28 mouse cellular contexts compared by ENCODE assay signal in the genomic region with DNA sequence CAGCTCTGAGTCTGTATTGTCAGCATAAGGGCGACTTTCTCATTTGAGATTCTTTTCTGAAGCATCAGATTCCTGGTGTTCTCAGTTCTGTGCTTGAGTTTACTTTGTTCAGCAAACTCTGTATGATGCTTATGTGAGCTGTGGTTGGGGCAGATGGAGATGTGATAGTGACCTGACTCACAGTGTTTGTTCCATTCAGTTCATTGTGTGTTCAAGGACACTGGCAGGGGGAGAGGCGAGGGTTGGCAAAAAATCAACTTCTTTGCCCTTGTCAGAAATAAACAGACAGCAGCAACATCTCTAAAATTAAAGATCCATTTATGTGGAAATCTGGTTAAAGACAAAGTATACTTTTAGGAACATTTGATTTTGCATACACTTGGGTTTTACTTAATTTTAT. TPM values are rescaled to one million over a fixed set of nuclear protein-coding genes. Genes with fewer than 3 reads are reported as not detected.
DNase-seq lines count a peak whose midpoint lies in the region; ATAC-seq and TF ChIP-seq lines count a peak whose summit lies in the region.
"Had no signal": no experiment of that assay in that cellular context is flagged by ENCODE, and none has a peak within 500 bp of the region (broad histone marks: within the 10 kb centered on the region; RNA-seq: fewer than 3 reads in every experiment).

No protein-coding gene starts in this region.

- 73% methylated on average over 2 of the region's 2 CpGs for WGBS in intestine, embryonic 15.5 days
- 77% methylated on average over 2 of the region's 2 CpGs for WGBS in cerebellum, adult 2 months

- H3K27ac ChIP-seq in intestine, embryonic 15.5 days: no peak overlapping the region
- no peak overlapping the region for H3K27ac ChIP-seq in cerebellum, adult 2 months (ENCODE audit: insufficient read depth, low read length)
- H3K27ac ChIP-seq: embryonic facial prominence, embryonic 12.5 days; forebrain, embryonic 10.5 days; heart, embryonic 15.5 days; layer of hippocampus, adult 2 months; limb, embryonic 13.5 days; liver, embryonic 13.5 days; midbrain, embryonic 10.5 days; neural tube, embryonic 12.5 days had no signal

- H3K9me3 ChIP-seq in intestine, embryonic 15.5 days: no peaks in the 10 kb centered on the region
- H3K9me3 ChIP-seq: embryonic facial prominence, embryonic 12.5 days; forebrain, embryonic 10.5 days; heart, embryonic 15.5 days; limb, embryonic 13.5 days; liver, embryonic 13.5 days; midbrain, embryonic 10.5 days; neural tube, embryonic 12.5 days had no signal

- H3K4me1 ChIP-seq in intestine, embryonic 15.5 days (replicated peaks): no peaks in the 10 kb centered on the region
- peaks cover 3% of the 10 kb centered on the region; the same call in 1 of the 2 replicates for H3K4me1 ChIP-seq in cerebellum, adult 2 months (ENCODE audit: control insufficient read depth, insufficient read depth, low read length)
- H3K4me1 ChIP-seq: embryonic facial prominence, embryonic 12.5 days; forebrain, embryonic 10.5 days; heart, embryonic 15.5 days; limb, embryonic 13.5 days; liver, embryonic 13.5 days; neural tube, embryonic 12.5 days had no signal

- peak; percentile 64 for DNase-seq in ovary, adult 18-20 months (ENCODE audit: low spot score)
- no peak for DNase-seq in ovary, postnatal 10 days (ENCODE audit: low spot score)
- DNase-seq in adrenal gland, adult 2 months: peak; percentile 57
- peak; percentile 16 for DNase-seq in adrenal gland, postnatal 25 days
- no peak for DNase-seq in cerebellum, adult 2 months
- DNase-seq: cerebellum, adult 11 months; cerebellum, adult 9-11 months; embryo, embryonic 11 days; gastrocnemius, postnatal 10 days; kidney, adult 2 months; kidney, postnatal 36 days; liver, embryonic 13.5 days; lung, adult 2 months; lung, postnatal 14 days had no signal

- H3K27me3 ChIP-seq in intestine, embryonic 15.5 days (replicated peaks): no peaks in the 10 kb centered on the region
- no peaks in the 10 kb centered on the region for H3K27me3 ChIP-seq in cerebellum, adult 2 months (ENCODE audit: control insufficient read depth, insufficient read depth, low read length)
- H3K27me3 ChIP-seq: CH12.LX; embryonic facial prominence, embryonic 12.5 days; heart, embryonic 15.5 days; limb, embryonic 13.5 days; liver, embryonic 13.5 days; neural tube, embryonic 12.5 days; Patski had no signal

- no peak for TF ChIP-seq POLR2A in cerebellum, adult 2 months (IDR thresholded peaks at IDR 0.05; ENCODE audit: borderline replicate concordance, insufficient read depth, low read length)

- no peaks in the 10 kb centered on the region for H3K36me3 ChIP-seq in intestine, embryonic 15.5 days
- H3K36me3 ChIP-seq: embryonic facial prominence, embryonic 12.5 days; heart, embryonic 15.5 days; neural tube, embryonic 12.5 days had no signal

- no peak overlapping the region for H3K4me2 ChIP-seq in intestine, embryonic 15.5 days (replicated peaks)
- H3K4me2 ChIP-seq: embryonic facial prominence, embryonic 12.5 days; heart, embryonic 15.5 days; limb, embryonic 13.5 days; liver, embryonic 13.5 days; neural tube, embryonic 12.5 days had no signal

- no peak overlapping the region for H3K4me3 ChIP-seq in intestine, embryonic 15.5 days (replicated peaks)
- H3K4me3 ChIP-seq in cerebellum, adult 2 months (replicated peaks; ENCODE audit: insufficient read depth, low read depth, low read length): no peak overlapping the region
- H3K4me3 ChIP-seq: embryonic facial prominence, embryonic 12.5 days; forebrain, embryonic 10.5 days; heart, embryonic 15.5 days; layer of hippocampus, adult 2 months; limb, embryonic 13.5 days; liver, embryonic 13.5 days; midbrain, embryonic 10.5 days; myocyte; neural tube, embryonic 12.5 days had no signal

- H3K9ac ChIP-seq in intestine, embryonic 15.5 days: no peak overlapping the region
- H3K9ac ChIP-seq: embryonic facial prominence, embryonic 12.5 days; heart, embryonic 15.5 days; limb, embryonic 13.5 days; liver, embryonic 13.5 days; neural tube, embryonic 12.5 days had no signal

- TF ChIP-seq CTCF in cerebellum, adult 2 months (IDR thresholded peaks at IDR 0.05; ENCODE audit: borderline replicate concordance, insufficient read depth, low read depth, low read length): no peak

- no peak for ATAC-seq in intestine, embryonic 15.5 days
- ATAC-seq: hindbrain, embryonic 16.5 days; midbrain, embryonic 16.5 days; Patski had no signal

RNA-seq across cellular contexts. Expression of gene Loxl4, which starts 43.5 kb away (rescaled TPM):
- 1 to 10 TPM; 2.2 to 8.6 TPM for total RNA-seq in adrenal gland, adult 2 months (2021)
- polyA plus RNA-seq in adrenal gland, adult 2 months (2012; rRNA removed): 0.90 and 0.95 TPM in 2 replicates
- 2.1 and 2.2 TPM in 2 replicates for total RNA-seq in adrenal gland, postnatal 25 days (2021)
- 1.6 and 1.9 TPM in 2 replicates for polyA plus RNA-seq in intestine, embryonic 15.5 days (2015; fragmentation: Nextera tagmentation; extraction: Ambion mirVana)
- 0.11 and 0.23 TPM in 2 replicates for polyA plus RNA-seq in cerebellum, adult 2 months (2012; rRNA removed)
- total RNA-seq: CH12.LX; granulocyte monocyte progenitor cell, adult 5-6 weeks had no signal

RNA-seq across cellular contexts. Expression of gene R3hcc1l, which starts 50.5 kb away (rescaled TPM):
- 10 to 100 TPM; 22.9 to 29.2 TPM for total RNA-seq in adrenal gland, adult 2 months (2021)
- 1.7 and 2.0 TPM in 2 replicates for polyA plus RNA-seq in adrenal gland, adult 2 months (2012; rRNA removed)
- 21.1 and 30.9 TPM in 2 replicates for total RNA-seq in adrenal gland, postnatal 25 days (2021)
- polyA plus RNA-seq in intestine, embryonic 15.5 days (2015; fragmentation: Nextera tagmentation; extraction: Ambion mirVana): 17.3 and 21.4 TPM in 2 replicates
- 12.1 and 13.3 TPM in 2 replicates for polyA plus RNA-seq in cerebellum, adult 2 months (2012; rRNA removed)

Comparison
In these comparisons a context has a peak if more than half of its experiments do, and no peak if none do; other contexts are left out.
1. DNase-seq: peak in ovary, adult 18-20 months (single experiment), adrenal gland, adult 2 months (single experiment) and adrenal gland, postnatal 25 days (single experiment); none in ovary, postnatal 10 days (single experiment) and cerebellum, adult 2 months (0 of 2).